Mouse (Mus musculus) intestine, embryonic 16.5 days (tissue): ENCODE results near the gene Bik. TPM values are rescaled to one million over a fixed set of nuclear protein-coding genes. Genes with fewer than 3 reads are reported as not detected.
A peak's percentile ranks its signal among the peaks of the same experiment; 100 is the strongest.

Experiments used
- ATAC-seq: fragments of 200-750 bp; cut with Nextera tagmentation; 2 replicates; pipeline ENCODE4 v1.8.0; 2017; ENCODE audit warnings: moderate TSS enrichment, moderate library complexity
- H3K27ac ChIP-seq: fragments of 300-500 bp; sonication (generic); 2 replicates; pipeline ENCODE4 v1.5.1; 2014; ENCODE audit warnings: mild to moderate bottlenecking, low read length
- H3K27me3 ChIP-seq: fragments of 300-500 bp; sonication (generic); replicated peaks from 2 replicates; pipeline ENCODE4 v1.6.1; 2014; ENCODE audit warnings: low read length, control low read depth, mixed read lengths; ENCODE audit not compliant: control insufficient read depth, insufficient read depth
- H3K36me3 ChIP-seq: fragments of 300-500 bp; sonication (generic); 2 replicates; pipeline ENCODE4 v1.6.1; 2014; ENCODE audit warnings: low read length, control low read depth; ENCODE audit not compliant: control insufficient read depth, insufficient read depth
- H3K4me1 ChIP-seq: fragments of 300-500 bp; sonication (generic); 2 replicates; pipeline ENCODE4 v1.6.1; 2014; ENCODE audit warnings: low read length, control low read depth, mixed read lengths; ENCODE audit not compliant: control insufficient read depth, insufficient read depth
- H3K4me2 ChIP-seq: fragments of 300-500 bp; sonication (generic); 2 replicates; pipeline ENCODE4 v1.6.1; 2014; ENCODE audit warnings: low read depth, low read length, control low read depth
- H3K4me3 ChIP-seq: fragments of 300-500 bp; sonication (generic); 2 replicates; pipeline ENCODE4 v1.5.1; 2014; ENCODE audit warnings: mild to moderate bottlenecking, low read length
- H3K9ac ChIP-seq: fragments of 300-500 bp; sonication (generic); 2 replicates; pipeline ENCODE4 v1.6.1; 2014; ENCODE audit warnings: low read depth, low read length
- H3K9me3 ChIP-seq: fragments of 300-500 bp; sonication (generic); 2 replicates; pipeline ENCODE4 v1.6.1; 2016; ENCODE audit warnings: low read length, control low read depth; ENCODE audit not compliant: control insufficient read depth
- WGBS: fragments of 180-500 bp; shearing (Covaris S2); extraction: QIAGEN DNeasy Blood & Tissue Kit; methylation state at CpG from one replicate; pipeline ENCODE4 v1.1.7; 2014; 5-methylcytosine and 5-hydroxymethylcytosine counted together
- polyA plus RNA-seq: library from polyadenylated mRNA; unstranded; fragments of >200 nt; fragmentation: Nextera tagmentation; extraction: Ambion mirVana; gene quantifications from 2 replicates; pipeline ENCODE4 v1.2.1, GENCODE M21; 2015

Bik gene
- polyA plus RNA-seq, 1 experiment from 2014 or later = 4.3 TPM

DNA sequence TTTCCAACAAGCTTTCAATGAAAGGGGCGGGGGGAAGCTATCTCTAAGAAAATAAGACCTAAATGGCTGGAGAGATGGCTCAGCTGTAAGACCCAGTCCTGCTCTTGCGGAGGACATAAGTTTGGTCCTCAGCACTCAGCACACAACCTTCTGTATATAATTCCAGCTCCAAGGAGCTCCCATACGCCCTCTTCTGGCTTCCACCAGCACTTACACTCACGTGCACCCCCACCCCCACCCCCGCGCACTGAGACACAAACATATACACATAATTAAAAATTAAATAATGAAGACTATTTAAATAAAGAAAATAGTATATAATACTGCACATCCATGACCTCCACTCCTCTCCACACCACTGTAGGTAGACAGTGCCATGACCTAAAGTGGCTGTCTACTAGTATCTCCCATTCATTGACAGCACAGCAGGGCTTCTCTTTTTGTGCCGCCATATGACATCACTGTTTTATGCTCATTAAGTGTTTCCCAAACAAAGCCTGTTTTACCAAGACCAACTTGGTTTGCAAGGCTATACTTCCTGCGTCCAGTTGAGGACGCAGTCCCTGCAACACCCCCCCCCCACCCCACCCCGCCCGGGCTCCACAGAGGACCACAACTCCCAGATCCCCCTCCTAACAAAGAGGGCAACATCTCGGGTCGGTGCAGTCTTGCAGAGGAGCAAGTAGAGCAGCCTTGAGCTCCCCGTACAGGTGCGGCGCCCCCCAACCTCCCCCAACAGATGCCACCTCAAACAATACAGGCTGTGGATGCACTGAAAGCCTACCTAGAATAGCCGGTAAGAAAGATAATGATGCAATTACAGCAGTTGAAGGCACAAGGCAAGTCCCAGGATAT, 16.5 kb upstream of the Bik start:
- ATAC-seq = peak; percentile 76
- Histone ChIP-seq H3K36me3 (no peaks in the 10 kb centered on the region), H3K9me3 (no peaks in the 10 kb centered on the region), H3K4me2 (peak overlapping the region; percentile 97), H3K27me3 (no peaks in the 10 kb centered on the region), H3K4me1 (peaks cover 5% of the 10 kb centered on the region), H3K4me3 (peak overlapping the region; percentile 69), H3K9ac (peak overlapping the region; percentile 68), H3K27ac (peak overlapping the region; percentile 48)
- whole genome bisulfite sequencing = 26% methylated on average over 17 of the region's 17 CpGs

DNA sequence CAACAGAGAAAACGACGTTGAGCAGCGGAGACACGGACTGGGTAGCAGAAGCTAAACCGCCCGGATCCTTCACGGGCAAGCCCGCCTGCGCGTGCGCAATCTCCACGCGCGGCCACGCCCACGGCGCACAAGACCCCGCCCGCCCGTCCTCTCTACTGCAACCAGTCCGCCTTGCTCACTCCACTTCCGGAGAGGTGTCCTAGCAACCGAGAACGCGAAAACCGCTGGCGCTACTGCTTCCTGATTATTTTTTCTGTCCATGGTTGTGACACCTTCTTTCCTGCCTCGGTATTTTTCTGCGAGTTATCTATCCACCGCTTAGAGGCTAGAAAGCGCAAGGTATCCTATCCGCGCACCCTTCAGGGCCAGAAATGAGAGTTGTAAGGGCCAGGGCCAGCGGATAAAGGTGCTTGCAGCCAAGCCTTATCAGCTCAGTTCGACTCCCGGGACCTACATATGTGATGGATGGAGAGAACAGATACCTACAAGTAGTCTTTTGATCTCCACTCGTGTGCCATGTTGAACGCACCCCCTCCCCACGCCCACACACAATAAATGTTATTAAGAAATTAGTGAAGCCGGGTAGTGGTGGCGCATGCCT, 15.8 kb upstream of the Bik start, which contains the start of gene Ttll1:
Gene Ttll1 (minus strand): TSS at position 89 of the 601 bp plus-strand sequence.
- ATAC-seq = peak; percentile 98
- H3K9ac ChIP-seq = peak within 1 kb of the TSS; percentile 68
- peak within 1 kb of the TSS; percentile 48 for H3K27ac ChIP-seq
- 11% methylated on average over 41 of the region's 41 CpGs for WGBS
- H3K27me3 ChIP-seq = no peaks in the 10 kb centered on the region
- no peaks in the 10 kb centered on the region for H3K9me3 ChIP-seq
- peak within 1 kb of the TSS; percentile 97 for H3K4me2 ChIP-seq
- H3K4me1 ChIP-seq = peaks cover 5% of the 10 kb centered on the region
- no peaks in the 10 kb centered on the region for H3K36me3 ChIP-seq
- H3K4me3 ChIP-seq = peak within 1 kb of the TSS; percentile 69

DNA sequence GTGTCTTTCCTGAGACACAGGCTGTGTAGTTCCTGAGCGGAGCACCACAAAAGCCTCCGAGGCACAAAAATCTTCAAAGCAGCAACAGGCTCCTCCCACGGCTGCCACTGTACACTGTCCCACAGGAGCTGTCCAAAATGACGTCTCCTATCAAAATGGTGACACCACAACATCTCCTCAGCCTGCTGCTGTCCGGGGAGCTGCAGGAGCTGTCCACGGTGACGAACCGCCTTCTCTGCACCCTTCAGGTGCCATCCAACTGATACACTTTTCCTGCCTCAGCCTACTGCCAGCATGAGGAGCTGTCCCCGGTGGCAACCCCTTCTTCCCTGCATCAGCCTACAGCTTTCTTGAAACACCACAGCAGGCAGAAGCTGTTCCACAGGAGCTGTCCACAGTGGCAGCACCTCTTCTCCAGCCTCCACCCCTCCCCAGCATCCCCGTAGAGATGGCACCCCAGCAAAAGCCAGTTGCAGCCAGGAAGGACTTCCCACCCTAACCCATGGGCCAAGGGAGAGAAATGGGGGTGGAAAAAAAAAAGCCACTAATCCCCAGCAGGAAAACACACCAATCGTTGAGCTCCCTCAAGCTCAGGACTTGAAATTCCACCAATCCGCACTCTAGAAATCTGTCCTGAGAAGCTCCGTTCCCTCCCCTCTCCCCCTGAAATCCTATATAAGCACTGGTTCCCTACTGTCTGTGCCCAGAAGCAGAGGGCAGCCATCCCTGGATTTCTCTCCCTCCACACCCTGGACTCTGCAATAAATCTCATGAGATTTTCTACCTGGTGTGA, 14.0 kb upstream of the Bik start:
- Histone ChIP-seq H3K4me1 (peaks cover 5% of the 10 kb centered on the region), H3K9ac (no peak overlapping the region), H3K9me3 (no peaks in the 10 kb centered on the region), H3K4me3 (no peak overlapping the region), H3K27ac (no peak overlapping the region), H3K4me2 (no peak overlapping the region), H3K36me3 (no peaks in the 10 kb centered on the region), H3K27me3 (no peaks in the 10 kb centered on the region)
- 67% methylated on average over 13 of the region's 13 CpGs for WGBS
- ATAC-seq = no peak

DNA sequence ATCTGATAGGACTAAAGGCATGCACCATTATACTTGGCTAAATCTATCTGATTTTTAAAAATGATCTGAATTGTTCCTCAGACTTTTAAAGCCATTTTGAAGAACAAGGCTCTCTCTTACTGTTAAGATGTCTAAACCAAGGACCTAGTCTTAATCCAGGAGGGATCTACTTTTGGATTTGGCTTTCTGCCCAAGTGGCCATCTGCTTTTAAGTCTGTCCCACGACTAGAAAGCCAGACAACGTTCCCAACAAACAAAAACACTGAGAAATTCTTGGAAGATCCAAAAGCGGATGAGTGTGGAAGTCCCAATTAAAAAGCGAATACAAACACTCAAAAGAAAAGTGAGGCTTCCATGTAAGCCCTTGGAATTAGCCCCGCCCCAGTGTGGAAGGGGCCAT, 11.6 kb upstream of the Bik start:
- Histone ChIP-seq H3K4me3 (no peak overlapping the region), H3K27me3 (no peaks in the 10 kb centered on the region), H3K9me3 (no peaks in the 10 kb centered on the region), H3K4me2 (no peak overlapping the region), H3K36me3 (no peaks in the 10 kb centered on the region), H3K27ac (no peak overlapping the region), H3K4me1 (peaks cover 3% of the 10 kb centered on the region), H3K9ac (no peak overlapping the region)
- ATAC-seq = no peak
- 70% methylated on average over 5 of the region's 5 CpGs for WGBS

DNA sequence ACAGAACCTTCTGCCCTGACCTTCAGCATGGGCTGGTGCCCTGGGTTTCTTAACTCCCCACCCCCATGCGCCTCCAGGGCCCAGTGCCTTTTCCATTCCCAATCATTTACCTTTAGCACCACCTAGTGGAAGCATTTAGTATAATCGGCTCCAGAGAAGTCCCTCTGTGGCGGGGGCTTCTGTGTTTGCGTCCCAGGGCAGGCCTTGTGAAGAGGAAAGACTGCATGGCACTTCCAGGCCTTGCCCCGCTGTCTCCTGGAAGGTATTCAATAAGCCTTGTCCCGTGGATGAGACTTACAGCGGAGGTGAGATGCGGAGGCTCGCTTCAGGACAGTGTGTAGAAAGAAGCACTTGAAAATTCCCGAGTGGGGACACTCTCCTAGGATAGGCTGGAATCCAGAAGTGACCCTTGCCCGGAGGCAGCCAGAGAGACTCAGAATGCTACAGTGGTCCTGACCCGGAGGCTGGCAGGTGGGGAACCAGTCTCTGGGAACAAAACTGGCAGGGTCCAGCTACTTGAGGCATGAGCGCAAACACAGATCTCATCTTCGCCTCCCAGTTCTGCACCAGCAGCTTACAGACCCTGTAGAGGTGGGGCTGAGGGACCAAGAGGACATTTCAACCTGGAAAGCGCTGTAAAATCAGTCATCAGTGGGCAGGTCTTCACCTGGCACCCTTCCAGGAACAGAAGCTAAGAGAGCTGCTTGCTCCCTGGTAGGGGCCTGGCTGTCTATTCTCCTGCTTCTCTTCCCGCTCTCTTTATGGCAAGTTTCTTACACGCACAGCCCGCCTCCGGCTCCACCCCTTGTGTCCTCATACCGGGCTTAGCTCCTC, 8.2 kb upstream of the Bik start:
- no peaks in the 10 kb centered on the region for H3K27me3 ChIP-seq
- H3K9me3 ChIP-seq = no peaks in the 10 kb centered on the region
- ATAC-seq = peak; percentile 61
- no peak overlapping the region for H3K27ac ChIP-seq
- 31% methylated on average over 20 of the region's 20 CpGs for WGBS
- 0 out of 2 replicates have a peak, but pooled peaks cover 4% of the 10 kb centered on the region for H3K4me1 ChIP-seq
- no peak overlapping the region for H3K4me3 ChIP-seq
- H3K9ac ChIP-seq = 0 out of 2 replicates have a peak overlapping the region, but pooled peaks have one; percentile 3
- no peaks in the 10 kb centered on the region for H3K36me3 ChIP-seq
- H3K4me2 ChIP-seq = peak overlapping the region; percentile 20; the same call in 1 of the 2 replicates

DNA sequence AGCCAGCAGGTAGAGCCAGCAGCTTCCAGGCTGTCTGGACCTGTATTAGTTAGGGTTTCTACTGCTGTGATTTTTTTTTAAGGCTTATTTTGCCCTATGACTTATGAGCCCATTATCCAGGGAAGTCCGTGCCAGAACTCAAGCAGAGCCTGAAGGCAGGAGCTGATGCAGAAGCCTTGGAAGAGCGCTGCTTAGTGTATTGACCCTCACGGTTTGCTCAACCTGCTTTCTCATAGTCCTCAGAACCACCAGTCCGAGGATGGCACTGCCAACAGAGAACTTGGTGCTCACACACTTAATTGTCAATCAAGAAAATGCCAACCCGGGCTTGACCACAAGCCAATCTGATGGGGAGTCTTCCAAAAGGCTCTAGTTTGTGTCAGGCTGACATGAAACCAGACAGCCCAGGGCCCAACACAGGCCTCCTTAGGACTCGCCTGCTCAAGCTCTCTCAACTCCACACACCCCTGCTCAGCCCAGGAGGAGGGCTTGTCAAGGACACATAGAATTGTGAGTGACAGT, 5.7 kb upstream of the Bik start:
- ATAC-seq = no peak
- no peaks in the 10 kb centered on the region for H3K9me3 ChIP-seq
- peaks cover 6% of the 10 kb centered on the region for H3K27me3 ChIP-seq
- H3K4me1 ChIP-seq = 0 out of 2 replicates have a peak, but pooled peaks cover 5% of the 10 kb centered on the region
- H3K36me3 ChIP-seq = no peaks in the 10 kb centered on the region
- H3K27ac ChIP-seq = no peak overlapping the region
- no peak overlapping the region for H3K4me2 ChIP-seq
- WGBS = 85% methylated on average over 6 of the region's 6 CpGs
- no peak overlapping the region for H3K4me3 ChIP-seq
- H3K9ac ChIP-seq = no peak overlapping the region

DNA sequence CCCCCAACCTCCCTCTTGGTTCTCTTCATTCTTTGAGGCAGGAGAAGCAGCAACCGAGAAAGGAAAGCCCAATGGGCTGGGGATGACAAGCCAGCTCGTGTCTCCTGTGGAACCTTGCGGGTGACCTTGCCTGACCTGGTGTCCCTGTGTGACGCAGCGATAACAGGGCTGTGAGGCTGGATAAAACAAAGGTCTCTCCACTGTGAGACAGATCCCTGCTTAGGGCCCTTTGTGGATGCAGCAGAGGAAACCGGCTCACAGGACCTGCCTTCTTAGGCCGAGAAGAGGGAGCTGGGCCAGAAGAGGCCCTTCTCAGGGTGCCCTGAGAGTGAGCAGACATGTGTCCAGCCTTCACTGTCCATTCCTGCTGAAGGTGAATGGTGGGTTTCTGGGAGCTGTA, 3.5 kb upstream of the Bik start:
- Histone ChIP-seq H3K27me3 (peaks cover 24% of the 10 kb centered on the region), H3K9me3 (no peaks in the 10 kb centered on the region), H3K4me3 (no peak overlapping the region), H3K4me2 (no peak overlapping the region), H3K27ac (no peak overlapping the region), H3K4me1 (peaks cover 14% of the 10 kb centered on the region; the same call in 1 of the 2 replicates), H3K36me3 (no peaks in the 10 kb centered on the region), H3K9ac (no peak overlapping the region)
- no peak for ATAC-seq
- WGBS = 45% methylated on average over 7 of the region's 7 CpGs

DNA sequence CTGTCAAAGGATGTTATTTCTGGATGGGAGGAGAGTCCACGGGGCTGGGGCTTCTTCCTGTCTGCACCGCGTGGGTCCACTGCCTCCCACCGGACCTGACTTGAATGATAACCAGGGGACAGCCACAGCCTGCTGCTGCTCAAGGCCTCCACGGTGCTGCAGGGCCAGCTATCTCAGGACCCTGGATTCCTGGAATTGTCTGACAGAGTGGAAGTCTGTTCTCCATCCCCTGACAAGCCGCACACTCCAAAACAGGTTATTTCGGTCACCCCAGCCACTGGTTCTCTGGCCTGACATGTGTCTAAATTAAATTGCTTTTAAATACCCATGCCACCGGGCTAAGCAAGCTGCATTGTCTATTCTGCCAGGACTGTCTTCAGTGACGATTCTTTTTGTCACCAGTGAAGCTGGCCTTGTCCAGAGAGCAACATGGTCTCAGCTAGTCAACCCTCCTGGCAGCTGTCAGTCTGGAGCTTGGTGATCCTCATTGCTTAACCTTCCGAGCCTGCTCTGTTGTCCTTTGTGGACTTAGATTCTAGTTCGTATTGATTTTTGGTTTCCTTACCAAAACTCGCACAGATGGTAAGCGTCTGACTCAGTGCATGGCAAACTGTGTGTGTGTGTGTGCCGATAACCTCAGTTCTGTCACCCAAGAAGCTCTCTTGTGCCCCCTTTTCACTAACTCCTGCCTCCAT, 2.9 kb upstream of the Bik start:
- Histone ChIP-seq H3K27ac (no peak overlapping the region), H3K36me3 (no peaks in the 10 kb centered on the region), H3K4me3 (no peak overlapping the region), H3K9me3 (no peaks in the 10 kb centered on the region), H3K27me3 (peaks cover 24% of the 10 kb centered on the region), H3K4me2 (no peak overlapping the region), H3K9ac (no peak overlapping the region), H3K4me1 (peaks cover 14% of the 10 kb centered on the region; the same call in 1 of the 2 replicates)
- ATAC-seq = no peak
- 49% methylated on average over 14 of the region's 14 CpGs for WGBS
